Mouse (Mus musculus) olfactory bulb, adult 2 months (tissue): ENCODE data around the gene Antxr2.

Experiments
- CTCF ChIP-seq: fragments of 200-500 bp; IDR thresholded peaks from 2 replicates; pipeline ENCODE4 v1.5.1; 2012; ENCODE audit warnings: low read depth, mild to moderate bottlenecking, low read length, moderate library complexity; ENCODE audit not compliant: insufficient read depth
- POLR2A ChIP-seq: fragments of 200-500 bp; IDR thresholded peaks from 2 replicates; pipeline ENCODE4 v1.6.1; 2012; ENCODE audit warnings: mild to moderate bottlenecking, low read depth, low read length, moderate library complexity; ENCODE audit not compliant: insufficient read depth

- TF ChIP-seq POLR2A (no peak), CTCF (no peak)
These were observed 547 bp downstream of the Antxr2 start for GRCm38 (mm10) chr5:98030091-98030901.
